Mouse (Mus musculus) cortical plate, adult 2 months (tissue): ENCODE measurements at regions not wholly inside any gene's neighbourhood (a gene's known extent, or its start where the extent isn't known, plus 50 kb on each side); places are given as distances from the start of the nearest gene placed in this dataset.

Experiments used
- H3K27ac ChIP-seq: fragments of 200-500 bp; 2 replicates; pipeline ENCODE4 v1.5.1; 2012; ENCODE audit warnings: low read length, control low read depth, inconsistent platforms; ENCODE audit not compliant: insufficient read depth
- H3K4me1 ChIP-seq: fragments of 200-500 bp; 2 replicates; pipeline ENCODE4 v1.6.1; 2011; ENCODE audit warnings: low read length; ENCODE audit not compliant: control insufficient read depth, insufficient read depth
- H3K4me3 ChIP-seq: fragments of 200-500 bp; 2 replicates; pipeline ENCODE4 v1.5.1; 2011; ENCODE audit warnings: mild to moderate bottlenecking, low read length, control low read depth; ENCODE audit not compliant: insufficient read depth
- CTCF ChIP-seq: fragments of 200-500 bp; IDR thresholded peaks from 2 replicates; pipeline ENCODE4 v1.5.1; 2011; ENCODE audit warnings: mild to moderate bottlenecking, control low read depth, low read length; ENCODE audit not compliant: insufficient read depth; ENCODE audit errors: extremely low read depth
- POLR2A ChIP-seq: fragments of 200-500 bp; IDR thresholded peaks from 2 replicates; pipeline ENCODE4 v1.6.1; 2011; ENCODE audit warnings: mild to moderate bottlenecking, low read length, control low read depth; ENCODE audit not compliant: insufficient read depth; ENCODE audit errors: extremely low read depth

DNA sequence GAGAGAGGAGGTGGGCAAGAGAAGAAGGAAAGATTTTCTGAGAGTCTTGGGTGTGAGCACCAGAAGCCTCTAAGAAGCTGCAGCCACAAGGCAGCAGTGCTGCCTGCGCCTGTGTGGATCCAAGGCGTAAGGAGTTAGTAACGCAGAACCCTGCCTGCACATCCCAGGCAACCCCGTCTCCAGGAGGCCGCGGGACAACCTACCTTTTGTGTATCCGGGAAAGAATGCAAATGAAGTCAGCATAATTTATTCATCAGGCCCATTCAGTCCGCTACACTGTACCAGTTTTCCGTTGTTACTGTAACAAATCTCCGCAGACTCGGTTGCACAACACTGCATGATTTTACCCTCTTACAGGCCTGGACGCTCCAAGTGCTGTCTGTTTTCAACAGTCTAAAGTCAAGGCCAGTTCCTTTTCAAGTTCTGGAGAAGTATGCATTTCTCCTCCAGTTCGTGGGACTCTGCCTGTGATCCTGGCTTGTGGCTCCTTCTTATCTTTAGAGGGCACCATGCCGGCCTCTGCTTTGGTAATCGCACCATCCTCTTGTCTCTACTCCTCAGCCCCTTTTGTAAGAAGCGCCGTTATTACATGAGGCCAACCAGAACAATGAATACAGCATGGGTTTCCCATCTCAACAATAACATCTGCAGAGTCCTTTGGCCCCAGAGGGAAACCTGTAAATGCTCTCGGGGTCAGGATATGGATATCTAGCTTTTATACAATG, 133.8 kb downstream of the Nufip1 start:
- no peak for TF ChIP-seq POLR2A
- no peak for TF ChIP-seq CTCF
- no peak overlapping the region for H3K27ac ChIP-seq
- H3K4me3 ChIP-seq = no peak overlapping the region
- H3K4me1 ChIP-seq = no peaks in the 10 kb centered on the region

- Histone ChIP-seq H3K27ac (no peak overlapping the region), H3K4me1 (no peaks in the 10 kb centered on the region), H3K4me3 (no peak overlapping the region)
- TF ChIP-seq CTCF = no peak
- no peak for TF ChIP-seq POLR2A
Observed at GRCm38 (mm10) chr14:76245063-76245396, 134.3 kb downstream of the Nufip1 start.

- H3K4me1 ChIP-seq = no peaks in the 10 kb centered on the region
- TF ChIP-seq POLR2A = no peak
- 0 out of 2 replicates have a peak, but pooled peaks have one; percentile 2 for TF ChIP-seq CTCF
- H3K27ac ChIP-seq = no peak overlapping the region
- no peak overlapping the region for H3K4me3 ChIP-seq
Observed at GRCm38 (mm10) chr14:76247664-76248063, 137.0 kb downstream of the Nufip1 start.

DNA sequence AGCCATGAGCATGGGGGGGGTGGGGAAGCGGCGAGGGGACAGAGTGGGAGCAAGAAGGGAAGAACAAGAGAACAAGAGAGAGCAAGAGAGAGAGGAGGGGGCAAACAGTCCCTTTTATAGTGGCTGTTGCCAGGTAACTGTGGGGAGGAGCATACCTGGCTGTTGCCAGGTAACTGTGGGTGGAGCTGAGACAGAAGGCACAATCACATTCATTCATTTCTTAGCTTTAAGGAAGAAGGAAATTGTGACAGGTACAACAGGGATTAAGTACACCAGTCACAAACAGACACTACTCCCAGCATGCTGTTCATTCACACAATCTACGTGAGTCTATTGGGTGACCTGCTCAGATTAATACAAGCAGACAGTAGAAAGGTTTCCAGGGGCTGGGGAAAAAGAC, 143.2 kb downstream of the Nufip1 start:
- H3K4me1 ChIP-seq = no peaks in the 10 kb centered on the region
- H3K4me3 ChIP-seq = no peak overlapping the region
- no peak overlapping the region for H3K27ac ChIP-seq
- TF ChIP-seq POLR2A (no peak), CTCF (no peak)

GRCm38 (mm10) chr14:76254565-76255501, 144.1 kb downstream of the Nufip1 start:
- H3K4me3 ChIP-seq = no peak overlapping the region
- no peaks in the 10 kb centered on the region for H3K4me1 ChIP-seq
- H3K27ac ChIP-seq = no peak overlapping the region
- TF ChIP-seq CTCF = no peak
- TF ChIP-seq POLR2A = no peak

DNA sequence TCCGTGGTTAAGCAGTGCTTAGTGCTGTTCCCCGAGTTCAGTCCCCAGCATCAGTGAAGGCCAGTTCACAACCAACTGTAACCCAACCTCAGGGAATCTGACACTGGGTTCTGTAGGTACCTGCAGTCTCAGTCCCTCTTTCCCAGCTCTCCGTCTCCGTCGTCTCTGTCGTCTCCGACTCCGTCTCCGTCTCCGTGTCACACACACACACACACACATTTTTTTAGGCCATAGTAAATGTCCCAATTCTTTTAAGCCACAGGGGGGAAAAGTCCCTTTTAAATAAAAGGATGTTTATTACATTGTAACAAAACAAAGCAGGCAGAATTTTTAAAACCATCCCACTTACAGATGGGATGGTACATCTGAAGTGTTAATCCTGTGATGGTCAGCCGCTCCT, 145.3 kb downstream of the Nufip1 start:
- Histone ChIP-seq H3K4me3 (no peak overlapping the region), H3K4me1 (no peaks in the 10 kb centered on the region), H3K27ac (no peak overlapping the region)
- no peak for TF ChIP-seq CTCF
- no peak for TF ChIP-seq POLR2A

DNA sequence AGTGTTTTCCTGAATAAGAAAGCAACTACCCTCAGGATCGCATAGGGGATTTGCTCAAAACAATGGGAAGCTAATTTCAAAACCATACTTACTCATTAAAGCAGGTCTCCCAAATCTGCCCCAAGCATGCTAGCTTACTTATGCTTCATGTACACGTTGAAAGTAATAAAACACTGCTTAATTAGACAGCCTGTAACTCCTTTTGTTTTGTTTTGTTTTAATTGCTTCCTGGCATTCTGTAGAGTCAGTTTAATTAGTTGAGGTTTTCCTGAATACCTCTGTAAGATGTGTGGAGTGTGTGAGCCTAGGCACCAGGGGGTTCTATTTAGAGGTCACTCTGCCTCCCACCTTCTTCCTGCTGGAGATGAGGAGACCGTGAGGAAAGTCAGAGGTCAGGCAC, 147.9 kb downstream of the Nufip1 start:
- Histone ChIP-seq H3K27ac (no peak overlapping the region), H3K4me3 (no peak overlapping the region), H3K4me1 (no peaks in the 10 kb centered on the region)
- TF ChIP-seq POLR2A = no peak
- TF ChIP-seq CTCF = no peak

DNA sequence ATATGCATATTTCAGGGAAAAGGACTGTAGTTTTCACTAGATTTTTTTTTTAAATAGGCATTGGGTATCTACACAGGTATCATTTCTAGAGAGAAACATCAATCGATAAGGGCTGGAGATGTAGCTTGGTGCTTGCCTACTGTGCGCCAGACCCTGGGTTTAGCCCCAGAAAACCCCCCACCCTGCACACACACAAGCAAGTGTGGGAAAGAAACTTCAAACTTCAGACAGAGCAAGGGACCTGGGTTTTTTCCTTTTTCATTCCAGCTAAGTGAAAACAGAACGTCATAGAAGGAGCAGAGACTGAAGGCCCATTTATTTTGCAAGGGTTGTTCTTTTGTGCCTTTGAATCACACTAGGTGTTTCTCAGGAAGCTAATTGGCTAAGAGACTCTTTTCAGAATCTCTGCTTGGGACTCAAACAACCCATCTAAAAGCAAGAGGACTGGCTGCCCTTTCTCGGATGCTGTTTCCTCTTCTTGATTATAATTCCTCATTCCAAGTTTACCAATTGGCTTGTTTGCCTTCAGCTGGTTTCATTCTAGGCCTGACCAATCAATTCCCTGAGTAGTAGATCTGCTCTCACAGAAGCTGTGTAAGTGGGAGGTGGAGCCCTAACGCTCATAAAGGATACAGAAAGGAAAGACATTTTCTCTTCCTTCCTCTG, 150.1 kb downstream of the Nufip1 start:
- TF ChIP-seq CTCF (no peak), POLR2A (no peak)
- Histone ChIP-seq H3K4me1 (no peaks in the 10 kb centered on the region), H3K27ac (peak overlapping the region; percentile 8; the same call in 1 of the 2 replicates)

DNA sequence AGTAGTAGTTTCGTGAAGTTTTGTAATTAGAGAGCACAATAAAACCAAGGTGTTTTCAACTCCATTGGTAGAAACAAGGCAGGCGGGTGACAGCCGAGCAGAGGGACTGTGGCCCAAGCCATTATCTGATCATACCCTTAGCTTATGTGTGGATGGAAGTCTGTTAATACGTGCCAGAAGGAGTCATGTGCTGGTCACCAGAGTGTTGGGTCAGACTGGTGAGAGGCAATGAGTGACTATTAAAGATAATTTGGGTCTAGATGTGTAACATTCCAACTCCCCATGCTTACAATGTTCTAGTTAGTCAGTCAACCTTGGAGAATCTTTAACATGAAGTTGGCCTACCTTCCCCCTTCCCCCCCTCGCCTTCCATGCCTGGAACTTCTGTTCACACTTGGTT, 151.1 kb upstream of the Tsc22d1 start:
- TF ChIP-seq CTCF = no peak
- TF ChIP-seq POLR2A = no peak
- no peak overlapping the region for H3K27ac ChIP-seq

More for the DNA sequence above, 150.1 kb downstream of the Nufip1 start:
- H3K4me3 ChIP-seq = no peak overlapping the region

More for the DNA sequence above, 151.1 kb upstream of the Tsc22d1 start:
- H3K4me3 ChIP-seq = no peak overlapping the region
- no peaks in the 10 kb centered on the region for H3K4me1 ChIP-seq
